9 mouse cellular contexts compared by ENCODE assay signal in the genomic region with DNA sequence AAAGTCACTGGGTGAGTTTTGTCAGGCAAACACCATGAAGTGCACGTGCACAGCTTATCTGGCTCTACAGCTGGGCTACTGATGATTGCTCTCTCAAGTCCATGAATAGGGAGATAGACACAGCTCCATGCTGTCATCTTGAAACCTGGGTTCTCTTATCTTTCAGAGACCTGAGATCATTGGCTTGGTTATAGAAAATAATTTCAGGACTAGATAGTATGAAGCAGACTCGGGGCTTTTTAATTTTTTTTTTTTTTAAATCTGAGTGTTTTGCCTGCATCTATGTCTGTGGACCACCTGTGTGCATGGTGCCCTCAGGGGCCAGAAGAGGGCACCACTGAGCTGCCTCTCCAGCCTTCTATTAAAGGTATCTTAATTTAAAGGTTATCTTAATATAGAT. TPM values are rescaled to one million over a fixed set of nuclear protein-coding genes. Genes with fewer than 3 reads are reported as not detected.
DNase-seq lines count a peak whose midpoint lies in the region; ATAC-seq and TF ChIP-seq lines count a peak whose summit lies in the region.
"Had no signal": no experiment of that assay in that cellular context is flagged by ENCODE, and none has a peak within 500 bp of the region (broad histone marks: within the 10 kb centered on the region; RNA-seq: fewer than 3 reads in every experiment).

No protein-coding gene starts in this region.

- peak; percentile 91 for ATAC-seq in megakaryocyte progenitor cell, adult 5-6 weeks (replicated peaks; ENCODE audit: poor library complexity)

- no peak overlapping the region for H3K4me3 ChIP-seq in cortical plate, adult 2 months (ENCODE audit: insufficient read depth, low read length)

- peak; percentile 23; the same call in 1 of the 2 replicates for TF ChIP-seq CTCF in cortical plate, adult 2 months (IDR thresholded peaks at IDR 0.05; ENCODE audit: extremely low read depth, insufficient read depth, low read length)

- peak; percentile 60 to 70 for DNase-seq in cerebellum, postnatal 10 days
- DNase-seq in cerebellum, adult 9-10 months = no peak
- DNase-seq in left cerebral cortex, postnatal 4 days = peak; percentile 31
- no peak for DNase-seq in left cerebral cortex, postnatal 10 days (ENCODE audit: extremely low spot score in 1 of 2, low spot score in 2 of 2)
- DNase-seq in layer of hippocampus, adult 8-10 months (ENCODE audit: low spot score in 2 of 2) = no peak
- no peak for DNase-seq in adipocyte (ENCODE audit: low spot score)

- no peak for TF ChIP-seq POLR2A in cortical plate, adult 2 months (IDR thresholded peaks at IDR 0.05; ENCODE audit: extremely low read depth, insufficient read depth, low read length)

- no peaks in the 10 kb centered on the region for H3K4me1 ChIP-seq in cortical plate, adult 2 months (ENCODE audit: control insufficient read depth, insufficient read depth, low read length)

- intact Hi-C loops in left cerebral cortex, postnatal 4 days (cut with DNase I) = no loop called here
- intact Hi-C loops in left cerebral cortex, postnatal 10 days (cut with DNase I) = no loop called here

- no peak overlapping the region for H3K27ac ChIP-seq in cortical plate, adult 2 months (ENCODE audit: insufficient read depth, low read length)

RNA-seq across cellular contexts. Expression of a gene that starts 23.9 kb away (rescaled TPM):
- total RNA-seq in left cerebral cortex, postnatal 4 days (2021) = 100 to 1,000 TPM; 136 to 140 TPM
- total RNA-seq in left cerebral cortex, postnatal 10 days (2021) = 10 to 100 TPM; 73.7 to 83.7 TPM
- polyA plus RNA-seq in cortical plate, adult 2 months (2012; rRNA removed) = 60.6 and 69.0 TPM in 2 replicates
- 95.7 and 108 TPM in 2 replicates for total RNA-seq in megakaryocyte progenitor cell, adult 5-6 weeks (2015)
- 161 and 260 TPM in 2 replicates for total RNA-seq in megakaryocyte progenitor cell, adult 5-6 weeks (2017)
- total RNA-seq in layer of hippocampus, adult 8-10 months (2022) = 10 to 100 TPM; 57.1 to 58.8 (median 58.0) TPM

RNA-seq across cellular contexts. Expression of a gene that starts 36.9 kb away (rescaled TPM):
- total RNA-seq in left cerebral cortex, postnatal 4 days (2021) = 10 to 100 TPM in 1 of 2 experiments, 1 to 10 TPM in 1; 9.2 to 10.8 TPM
- 10 to 100 TPM; 31.1 to 31.2 TPM for total RNA-seq in left cerebral cortex, postnatal 10 days (2021)
- polyA plus RNA-seq in cortical plate, adult 2 months (2012; rRNA removed) = 25.1 and 27.0 TPM in 2 replicates
- not detected in 2 replicates for total RNA-seq in megakaryocyte progenitor cell, adult 5-6 weeks (2015)
- total RNA-seq in megakaryocyte progenitor cell, adult 5-6 weeks (2017) = not detected in 2 replicates
- 10 to 100 TPM; 23.4 to 28.0 (median 26.3) TPM for total RNA-seq in layer of hippocampus, adult 8-10 months (2022)

RNA-seq across cellular contexts. Expression of a gene that starts 52.1 kb away (rescaled TPM):
- total RNA-seq in left cerebral cortex, postnatal 4 days (2021) = not detected
- not detected for total RNA-seq in left cerebral cortex, postnatal 10 days (2021)
- 0.15 and 0.19 TPM in 2 replicates for polyA plus RNA-seq in cortical plate, adult 2 months (2012; rRNA removed)
- 0.17 and 0.22 TPM in 2 replicates for total RNA-seq in megakaryocyte progenitor cell, adult 5-6 weeks (2015)
- total RNA-seq in megakaryocyte progenitor cell, adult 5-6 weeks (2017) = not detected in 2 replicates
- total RNA-seq in layer of hippocampus, adult 8-10 months (2022) = not detected
- total RNA-seq: layer of hippocampus, postnatal 10 days had no signal

Comparison
In these comparisons a context has a peak if more than half of its experiments do, and no peak if none do; other contexts are left out.
1. DNase-seq: peak in cerebellum, postnatal 10 days (2 of 2) and left cerebral cortex, postnatal 4 days (single experiment); none in cerebellum, adult 9-10 months (single experiment), left cerebral cortex, postnatal 10 days (0 of 2), layer of hippocampus, adult 8-10 months (0 of 2) and adipocyte (single experiment).
2. RNA of a gene that starts 36.9 kb away (total RNA-seq): 31.1 to 31.2 TPM in left cerebral cortex, postnatal 10 days, 23.4 to 28.0 TPM in layer of hippocampus, adult 8-10 months and 9.2 to 10.8 TPM in left cerebral cortex, postnatal 4 days; not detected in megakaryocyte progenitor cell, adult 5-6 weeks; every median in the first group is over 10 times any median in the second.